Mouse (Mus musculus): ENCODE measurements around the gene Amer2. TPM values are rescaled to one million over a fixed set of nuclear protein-coding genes. Genes with fewer than 3 reads are reported as not detected.
"Not testable (repeated sequence)": the region's sequence is repeated elsewhere in the genome, so short reads cannot be mapped to it uniquely, and the experiment has no call there.

Gene Amer2
- polyA plus RNA-seq (2012; rRNA removed) = 0.08 and 0.16 TPM in 2 replicates

DNA sequence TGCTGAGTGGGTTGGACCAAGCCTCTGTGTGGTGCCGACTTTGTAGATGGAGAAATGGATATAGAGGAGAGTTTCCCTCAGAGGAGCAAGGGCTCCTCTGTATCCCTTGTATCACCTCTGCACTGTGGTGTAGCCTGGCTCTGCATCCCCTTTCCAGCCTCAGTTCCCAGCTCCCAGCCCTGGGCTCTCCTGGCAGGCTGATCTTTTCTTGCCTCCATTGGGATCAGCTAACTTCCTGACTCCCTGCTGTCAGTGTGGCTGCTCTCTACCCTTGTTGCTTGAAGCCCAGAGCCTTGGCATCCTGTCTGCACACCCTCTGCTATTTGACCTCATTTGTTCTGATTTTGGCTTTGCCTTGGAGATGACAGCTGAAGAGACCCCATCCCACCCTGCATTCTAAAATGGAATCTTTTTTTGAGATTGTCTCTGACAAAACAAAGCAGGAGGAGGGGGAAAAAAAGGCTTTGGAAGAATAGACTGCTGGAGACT, at the start of gene Amer2:
Gene Amer2, plus strand, starts transcription at position 439 of the 489 bp plus-strand sequence.
- no peak within 1 kb of the TSS for H3K4me3 ChIP-seq (ENCODE audit: extremely low read depth, insufficient read depth, insufficient read length)
- peaks cover 2% of the 10 kb centered on the region; the same call in 1 of the 2 replicates for H3K27me3 ChIP-seq (ENCODE audit: control insufficient read depth, insufficient read depth, low read length)
- DNase-seq (ENCODE audit: low read depth in 1 of 2, low spot score in 2 of 2) = no peak
- no peak within 1 kb of the TSS for H3K27ac ChIP-seq (ENCODE audit: insufficient read depth, low read length)
- WGBS = 50% methylated on average over 1 of the region's 1 CpGs
- no peaks in the 10 kb centered on the region for H3K36me3 ChIP-seq (ENCODE audit: control insufficient read depth, insufficient read depth, low read length)
- H3K4me1 ChIP-seq (ENCODE audit: control insufficient read depth, insufficient read depth, insufficient read length) = no peaks in the 10 kb centered on the region
- TF ChIP-seq POLR2A (IDR thresholded peaks at IDR 0.05; ENCODE audit: low read depth, low read length) = no peak
- TF ChIP-seq CTCF (IDR thresholded peaks at IDR 0.05; ENCODE audit: extremely low read depth, insufficient read depth, insufficient read length, insufficient replicate concordance) = no peak

DNA sequence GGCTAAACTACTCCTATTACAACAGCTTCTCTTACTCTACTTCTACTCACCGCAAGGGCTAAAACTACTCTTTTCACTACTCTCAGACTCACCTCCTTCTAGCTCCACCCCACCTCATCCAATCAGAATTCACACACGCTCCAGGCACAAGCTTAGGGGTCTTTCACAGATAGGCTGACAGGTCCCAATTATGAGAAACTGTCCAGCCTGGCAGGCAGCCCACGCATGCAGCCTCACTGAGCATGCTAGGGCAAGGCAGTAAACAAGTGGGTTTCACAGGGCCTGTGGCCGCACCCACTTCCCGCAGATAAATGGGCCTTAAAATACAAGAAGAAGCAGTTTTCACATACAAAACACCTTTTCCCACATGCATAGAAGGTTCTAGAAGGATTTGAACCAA, 33.1 kb upstream of the Amer2 start:
- not testable (repeated sequence) for H3K4me3 ChIP-seq (ENCODE audit: extremely low read depth, insufficient read depth, insufficient read length); H3K4me1 ChIP-seq (ENCODE audit: control insufficient read depth, insufficient read depth, insufficient read length); H3K36me3 ChIP-seq (ENCODE audit: control insufficient read depth, insufficient read depth, low read length); H3K27ac ChIP-seq (ENCODE audit: insufficient read depth, low read length); H3K27me3 ChIP-seq (ENCODE audit: control insufficient read depth, insufficient read depth, low read length); DNase-seq (ENCODE audit: low read depth in 1 of 2, low spot score in 2 of 2)
- WGBS = 89% methylated on average over 5 of the region's 5 CpGs

- no peaks in the 10 kb centered on the region for H3K4me1 ChIP-seq (ENCODE audit: control insufficient read depth, insufficient read depth, insufficient read length)
- no peak for DNase-seq (ENCODE audit: low read depth in 1 of 2, low spot score in 2 of 2)
- no peak overlapping the region for H3K27ac ChIP-seq (ENCODE audit: insufficient read depth, low read length)
- H3K36me3 ChIP-seq (ENCODE audit: control insufficient read depth, insufficient read depth, low read length) = no peaks in the 10 kb centered on the region
- no peak for TF ChIP-seq POLR2A (IDR thresholded peaks at IDR 0.05; ENCODE audit: low read depth, low read length)
- H3K4me3 ChIP-seq (ENCODE audit: extremely low read depth, insufficient read depth, insufficient read length) = no peak overlapping the region
- H3K27me3 ChIP-seq (ENCODE audit: control insufficient read depth, insufficient read depth, low read length) = no peaks in the 10 kb centered on the region
- WGBS = 81% methylated on average over 4 of the region's 4 CpGs
Measured at GRCm38 (mm10) chr14:60340570-60340969, 32.5 kb upstream of the Amer2 start.

DNA sequence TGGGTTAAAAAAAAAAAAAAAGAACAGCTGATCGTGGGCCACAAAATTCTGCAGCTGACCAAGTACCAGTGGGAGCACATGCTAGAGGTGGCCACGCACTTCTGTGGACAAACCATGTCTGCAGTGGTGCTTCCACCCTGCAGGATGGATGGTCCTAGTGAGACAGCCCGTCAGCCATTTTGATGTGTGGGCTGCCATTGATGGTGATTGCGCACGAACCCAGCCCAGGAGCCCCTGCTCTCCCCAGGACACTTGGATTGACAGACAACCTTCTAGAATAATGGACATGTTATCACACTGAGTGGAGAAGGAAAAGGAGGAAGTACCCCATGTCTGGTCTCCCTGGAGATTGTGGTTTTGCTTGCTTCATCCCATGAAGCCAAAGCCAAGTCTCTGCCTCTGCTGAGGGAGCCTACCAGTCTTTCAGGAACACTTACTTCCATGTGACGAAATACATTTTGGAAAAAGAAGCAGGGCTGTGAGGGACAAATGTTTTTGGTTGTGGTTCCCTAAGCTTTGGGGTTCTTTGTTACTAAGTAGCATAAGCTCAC, 27.7 kb upstream of the Amer2 start:
- Histone ChIP-seq H3K36me3 (ENCODE audit: control insufficient read depth, insufficient read depth, low read length) (no peaks in the 10 kb centered on the region), H3K27me3 (ENCODE audit: control insufficient read depth, insufficient read depth, low read length) (no peaks in the 10 kb centered on the region), H3K4me3 (ENCODE audit: extremely low read depth, insufficient read depth, insufficient read length) (no peak overlapping the region), H3K27ac (ENCODE audit: insufficient read depth, low read length) (no peak overlapping the region), H3K4me1 (ENCODE audit: control insufficient read depth, insufficient read depth, insufficient read length) (no peaks in the 10 kb centered on the region)
- 85% methylated on average over 6 of the region's 6 CpGs for WGBS
- no peak for TF ChIP-seq POLR2A (IDR thresholded peaks at IDR 0.05; ENCODE audit: low read depth, low read length)
- TF ChIP-seq CTCF (IDR thresholded peaks at IDR 0.05; ENCODE audit: extremely low read depth, insufficient read depth, insufficient read length, insufficient replicate concordance) = no peak
- no peak for DNase-seq (ENCODE audit: low read depth in 1 of 2, low spot score in 2 of 2)

GRCm38 (mm10) chr14:60358347-60358746, 14.7 kb upstream of the Amer2 start:
- H3K27ac ChIP-seq (ENCODE audit: insufficient read depth, low read length) = no peak overlapping the region
- WGBS = 88% methylated on average over 5 of the region's 5 CpGs
- TF ChIP-seq POLR2A (IDR thresholded peaks at IDR 0.05; ENCODE audit: low read depth, low read length) (no peak), CTCF (IDR thresholded peaks at IDR 0.05; ENCODE audit: extremely low read depth, insufficient read depth, insufficient read length, insufficient replicate concordance) (no peak)

DNA sequence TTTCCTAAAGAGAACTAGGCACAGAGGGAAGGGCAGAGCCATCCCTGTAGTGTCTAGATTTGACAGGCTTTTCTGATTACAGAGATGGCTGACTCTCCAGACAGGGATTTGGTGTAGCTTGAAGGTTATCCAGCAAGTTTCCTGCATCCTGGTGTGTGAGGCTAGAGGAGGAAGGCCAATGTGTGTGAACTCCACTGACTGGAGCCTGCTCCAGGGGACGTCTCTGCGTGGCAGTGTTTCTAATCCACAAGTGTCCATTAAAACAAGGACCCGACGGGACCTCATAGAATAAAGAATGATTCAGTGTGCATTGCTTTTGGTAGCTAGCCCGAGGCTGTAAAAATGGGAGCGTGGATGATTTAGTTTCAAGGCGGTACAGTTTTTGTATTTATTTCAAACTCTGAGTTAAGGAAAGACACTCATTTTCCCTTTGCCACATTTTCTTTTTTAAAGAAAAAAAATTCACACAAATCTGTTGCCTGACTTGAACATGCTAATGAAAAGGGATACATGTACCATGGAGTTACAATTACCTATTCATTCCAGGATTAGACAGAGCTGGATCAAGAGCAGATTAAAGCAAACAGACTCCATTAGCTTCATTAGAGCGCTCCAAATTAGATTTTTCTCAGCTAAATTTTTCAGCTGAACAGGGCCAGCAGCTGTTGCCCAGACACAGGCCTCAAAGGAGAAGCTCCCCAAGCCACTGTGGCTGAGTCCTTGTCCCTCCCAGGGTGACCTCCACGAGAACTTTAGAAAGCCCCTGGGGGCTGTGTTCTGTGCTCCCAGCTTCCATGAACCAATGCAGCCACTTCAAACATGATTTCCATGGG, 11.5 kb upstream of the Amer2 start:
- Histone ChIP-seq H3K4me1 (ENCODE audit: control insufficient read depth, insufficient read depth, insufficient read length) (no peaks in the 10 kb centered on the region), H3K27ac (ENCODE audit: insufficient read depth, low read length) (no peak overlapping the region), H3K36me3 (ENCODE audit: control insufficient read depth, insufficient read depth, low read length) (no peaks in the 10 kb centered on the region), H3K4me3 (ENCODE audit: extremely low read depth, insufficient read depth, insufficient read length) (no peak overlapping the region), H3K27me3 (ENCODE audit: control insufficient read depth, insufficient read depth, low read length) (no peaks in the 10 kb centered on the region)
- no peak for DNase-seq (ENCODE audit: low read depth in 1 of 2, low spot score in 2 of 2)
- TF ChIP-seq POLR2A (IDR thresholded peaks at IDR 0.05; ENCODE audit: low read depth, low read length) (no peak), CTCF (IDR thresholded peaks at IDR 0.05; ENCODE audit: extremely low read depth, insufficient read depth, insufficient read length, insufficient replicate concordance) (no peak)
- 77% methylated on average over 9 of the region's 9 CpGs for WGBS

More at GRCm38 (mm10) chr14:60358347-60358746, 14.7 kb upstream of the Amer2 start:
- H3K4me1 ChIP-seq (ENCODE audit: control insufficient read depth, insufficient read depth, insufficient read length) = no peaks in the 10 kb centered on the region
- DNase-seq (ENCODE audit: low read depth in 1 of 2, low spot score in 2 of 2) = no peak
- no peaks in the 10 kb centered on the region for H3K27me3 ChIP-seq (ENCODE audit: control insufficient read depth, insufficient read depth, low read length)
- H3K36me3 ChIP-seq (ENCODE audit: control insufficient read depth, insufficient read depth, low read length) = no peaks in the 10 kb centered on the region
- no peak overlapping the region for H3K4me3 ChIP-seq (ENCODE audit: extremely low read depth, insufficient read depth, insufficient read length)

DNA sequence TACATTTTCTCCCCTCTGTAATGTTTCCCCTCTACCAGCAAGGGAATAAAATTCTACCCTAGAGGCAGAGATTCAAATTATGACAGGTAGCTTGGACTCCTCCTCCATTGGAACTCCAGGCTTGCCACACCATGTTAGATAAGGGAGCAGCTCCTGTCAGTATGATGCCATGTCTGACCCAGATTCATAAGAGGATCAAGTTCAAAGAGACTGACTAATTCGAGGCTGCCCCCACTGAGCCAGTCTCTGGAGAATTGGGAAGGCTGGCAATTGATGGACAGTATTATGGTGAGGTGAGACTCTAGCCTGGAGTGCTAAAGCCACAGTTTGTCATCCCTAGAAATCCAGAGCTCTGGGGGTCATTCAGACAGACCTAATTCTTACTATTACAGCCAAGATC, 6.3 kb upstream of the Amer2 start:
- Histone ChIP-seq H3K27ac (ENCODE audit: insufficient read depth, low read length) (no peak overlapping the region), H3K4me3 (ENCODE audit: extremely low read depth, insufficient read depth, insufficient read length) (no peak overlapping the region), H3K27me3 (ENCODE audit: control insufficient read depth, insufficient read depth, low read length) (no peaks in the 10 kb centered on the region), H3K4me1 (ENCODE audit: control insufficient read depth, insufficient read depth, insufficient read length) (no peaks in the 10 kb centered on the region), H3K36me3 (ENCODE audit: control insufficient read depth, insufficient read depth, low read length) (no peaks in the 10 kb centered on the region)
- WGBS = 66% methylated on average over 1 of the region's 1 CpGs
- DNase-seq (ENCODE audit: low read depth in 1 of 2, low spot score in 2 of 2) = no peak
- TF ChIP-seq POLR2A (IDR thresholded peaks at IDR 0.05; ENCODE audit: low read depth, low read length) (no peak), CTCF (IDR thresholded peaks at IDR 0.05; ENCODE audit: extremely low read depth, insufficient read depth, insufficient read length, insufficient replicate concordance) (no peak)
